Mouse (Mus musculus) gastrocnemius, postnatal 25 days (tissue): ENCODE measurements at regions not wholly inside any gene's neighbourhood (a gene's known extent, or its start where the extent isn't known, plus 50 kb on each side); places are given as distances from the start of the nearest gene placed in this dataset.

Experiments
- DNase-seq: peaks from one replicate; pipeline ENCODE4 v3.0.0; 2022

DNA sequence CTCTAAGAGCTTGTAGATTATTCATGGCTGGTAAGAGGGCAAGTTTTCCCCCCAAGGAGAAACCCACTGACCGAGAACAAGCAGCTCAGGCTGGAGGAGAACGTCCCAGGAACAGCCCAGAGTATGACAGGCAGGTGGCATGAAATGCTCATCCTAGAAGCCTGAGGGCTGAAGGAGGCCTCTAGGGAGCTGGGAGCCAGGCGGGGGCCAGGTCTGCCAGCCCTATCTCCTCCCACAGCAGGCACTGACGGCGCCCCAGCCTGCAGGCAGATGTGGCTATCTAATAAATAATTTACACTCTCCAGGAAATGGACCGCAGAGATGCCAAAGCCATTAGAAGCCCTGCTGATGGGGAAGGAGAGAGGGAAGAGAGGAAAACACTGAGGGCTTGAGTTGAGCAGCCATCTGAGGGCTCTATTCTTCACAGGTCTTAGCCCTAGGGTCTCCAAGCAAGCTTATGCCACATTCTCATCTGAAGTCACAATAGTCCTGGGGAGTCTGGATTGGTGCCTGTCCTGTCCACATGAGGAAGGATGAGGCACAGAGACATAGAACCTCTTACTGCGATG lies 176.1 kb downstream of the Mycn start:
- DNase-seq: no peak

DNA sequence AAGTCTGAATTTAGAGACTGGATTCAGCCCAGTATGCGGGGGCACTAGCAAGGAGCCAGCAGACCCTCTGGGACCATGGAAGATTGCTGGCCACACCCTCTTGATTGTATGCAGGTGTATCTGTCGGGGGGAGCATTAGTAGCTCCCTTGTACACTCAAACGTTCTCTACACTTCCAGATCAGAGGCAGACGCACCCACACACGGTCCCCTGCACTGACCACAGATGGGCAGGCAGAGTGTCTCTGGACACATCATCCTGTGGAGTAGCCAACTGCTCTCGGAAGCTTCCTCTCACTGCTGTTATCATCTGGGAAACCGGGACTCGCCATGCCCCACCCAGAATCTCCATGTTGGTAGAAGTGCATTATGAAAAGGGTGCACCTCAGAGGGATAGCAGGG lies 176.7 kb downstream of the Mycn start:
- no peak for DNase-seq

DNA sequence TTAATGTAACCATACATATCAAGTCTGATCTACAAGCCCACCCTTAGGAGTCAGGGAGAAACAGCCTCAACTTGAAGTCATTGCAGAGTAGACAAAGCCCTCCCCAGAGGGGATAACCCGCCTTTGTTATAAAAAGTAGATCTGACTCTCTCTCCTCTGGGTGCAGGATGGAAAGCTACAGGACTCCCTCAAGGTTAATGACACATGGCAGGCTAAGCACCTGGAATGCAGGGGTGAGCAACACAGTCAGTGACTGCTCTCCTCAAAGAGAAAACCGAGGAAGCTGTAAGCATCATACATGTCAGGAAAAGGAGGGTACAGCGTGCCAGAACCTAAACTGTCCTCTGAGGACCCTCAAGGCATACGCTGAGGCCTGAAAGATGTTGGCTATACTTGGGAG lies 177.1 kb downstream of the Mycn start:
- DNase-seq: no peak

DNA sequence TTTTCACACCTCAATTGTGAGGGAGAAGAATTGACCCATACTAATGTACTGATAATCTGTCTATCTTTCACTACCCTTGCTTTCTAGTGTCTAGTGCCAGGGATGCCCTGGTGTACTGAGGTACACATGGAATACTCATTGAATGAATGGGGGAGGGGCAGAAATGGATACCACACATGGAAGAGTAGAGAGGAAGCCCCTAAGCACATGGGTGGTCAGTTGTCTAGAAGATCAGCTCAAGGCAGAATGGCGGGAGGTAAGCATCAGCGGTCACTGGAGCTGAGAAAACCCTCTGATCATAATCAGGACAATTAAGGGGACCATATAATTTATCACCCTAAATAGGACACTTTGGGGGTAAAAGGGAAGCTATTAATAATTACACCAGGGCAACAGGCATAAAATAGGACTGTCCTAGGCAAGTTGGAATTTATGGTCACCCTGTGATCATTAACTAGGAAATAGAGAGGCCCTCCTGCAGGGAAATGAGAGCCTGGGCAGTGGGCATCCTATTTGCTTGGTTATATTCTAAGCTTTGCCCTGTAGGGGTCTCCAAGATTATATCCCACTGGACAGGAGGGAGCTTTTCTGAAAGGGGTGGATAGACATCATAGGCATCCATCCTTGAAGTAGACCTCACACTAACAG lies 185.3 kb downstream of the Mycn start:
- no peak for DNase-seq

DNA sequence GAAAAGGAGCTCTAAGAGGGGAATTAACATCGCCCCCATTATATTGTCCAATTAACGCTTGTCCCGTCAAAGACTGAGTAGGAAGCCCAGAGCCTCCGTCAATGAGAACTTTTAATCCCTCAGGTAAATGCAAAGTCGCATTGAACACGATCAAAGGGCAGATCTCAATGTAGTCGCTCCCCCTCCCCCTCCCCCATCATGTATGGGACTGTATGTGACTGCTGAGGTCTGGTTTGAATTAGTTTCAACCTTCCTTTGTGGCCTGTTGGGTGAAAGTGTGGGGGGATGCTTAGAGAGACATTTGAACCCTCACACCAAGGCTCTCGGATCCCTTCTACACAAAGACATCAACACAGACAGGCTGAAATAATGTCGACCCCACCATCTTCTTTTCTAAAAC lies 187.9 kb downstream of the Mycn start:
- no peak for DNase-seq

DNA sequence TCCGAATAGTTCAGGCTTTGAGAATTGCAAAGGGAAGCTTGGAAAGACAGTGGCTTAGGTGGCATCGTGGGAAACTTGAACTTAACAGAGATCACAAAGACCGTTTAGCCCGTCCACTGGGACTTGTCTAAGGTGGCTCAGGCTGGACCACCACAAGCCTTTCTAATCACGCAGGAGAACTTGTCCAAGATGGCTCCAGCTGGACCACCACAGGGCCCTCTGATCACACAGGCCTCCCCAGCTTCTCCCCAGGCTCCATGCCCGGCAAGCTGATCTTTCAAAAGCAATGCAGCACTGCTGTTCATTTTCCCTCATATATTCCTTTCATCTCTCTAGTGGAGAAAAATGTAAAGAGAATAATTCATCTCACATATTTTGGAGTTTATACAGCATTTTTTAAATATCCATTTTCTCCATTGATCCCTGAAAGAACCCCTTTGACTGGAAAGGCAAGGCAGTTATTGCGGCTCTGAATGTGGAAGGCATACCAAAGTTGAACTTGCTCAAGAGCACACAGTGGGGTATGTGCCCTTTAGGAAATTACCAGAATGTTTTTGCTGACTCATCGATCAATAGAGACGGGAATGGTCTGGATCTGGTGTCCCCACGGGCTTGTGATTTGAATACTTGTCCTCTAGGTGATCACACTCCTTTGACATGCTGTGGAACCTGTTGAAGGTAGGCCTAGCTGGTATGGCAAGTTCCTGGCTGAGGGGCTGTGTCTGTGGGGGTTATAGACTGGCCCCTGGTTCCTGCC lies 189.9 kb downstream of the Mycn start:
- no peak for DNase-seq

DNA sequence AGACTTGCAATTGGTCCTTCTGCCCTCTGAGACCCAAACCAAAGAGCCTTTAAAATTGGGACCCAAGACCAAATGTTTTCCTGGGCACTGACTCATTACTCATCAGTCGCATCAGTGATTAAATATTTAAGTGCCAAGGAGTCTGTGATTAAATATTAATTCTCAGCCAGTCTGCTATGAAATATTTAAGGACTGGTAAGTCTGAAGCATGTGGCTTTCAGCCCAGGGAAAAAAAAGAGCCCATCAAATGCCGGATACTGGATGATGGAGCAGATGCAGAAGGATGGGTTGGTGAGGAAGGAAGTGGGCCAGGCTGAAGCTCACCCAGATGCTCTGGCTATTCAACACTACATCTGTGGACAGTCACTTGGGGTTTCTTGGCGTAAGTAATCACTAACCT lies 192.0 kb downstream of the Mycn start:
- no peak for DNase-seq

DNA sequence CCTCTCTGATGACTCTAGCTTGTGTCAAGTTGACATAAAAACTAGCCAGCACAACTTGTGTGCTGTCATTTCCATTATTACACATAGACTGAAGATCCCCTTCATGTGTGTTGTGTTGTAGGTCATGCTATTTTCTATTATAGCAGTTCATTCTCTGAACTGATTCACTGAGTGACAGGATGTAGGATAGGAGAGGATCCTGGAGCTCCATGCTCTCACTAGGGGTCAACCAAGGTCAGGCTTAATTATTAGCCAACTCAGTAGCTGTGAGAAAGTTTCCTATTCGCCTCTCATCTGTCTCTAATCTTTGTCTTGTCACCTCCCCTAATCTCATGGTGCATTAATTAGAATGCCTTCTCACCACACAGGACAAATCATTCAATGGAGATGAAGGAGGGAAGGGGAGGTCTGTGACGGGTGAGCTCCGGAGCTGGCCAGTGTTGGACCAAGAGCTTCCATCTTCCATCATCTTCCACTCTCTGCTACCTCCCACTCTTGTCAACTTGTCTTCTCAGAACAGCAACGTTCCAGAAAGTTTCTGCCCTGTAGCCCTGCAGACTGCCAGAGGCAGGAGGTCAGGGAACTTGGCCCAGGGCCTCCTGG lies 194.8 kb downstream of the Mycn start:
- DNase-seq: no peak

DNA sequence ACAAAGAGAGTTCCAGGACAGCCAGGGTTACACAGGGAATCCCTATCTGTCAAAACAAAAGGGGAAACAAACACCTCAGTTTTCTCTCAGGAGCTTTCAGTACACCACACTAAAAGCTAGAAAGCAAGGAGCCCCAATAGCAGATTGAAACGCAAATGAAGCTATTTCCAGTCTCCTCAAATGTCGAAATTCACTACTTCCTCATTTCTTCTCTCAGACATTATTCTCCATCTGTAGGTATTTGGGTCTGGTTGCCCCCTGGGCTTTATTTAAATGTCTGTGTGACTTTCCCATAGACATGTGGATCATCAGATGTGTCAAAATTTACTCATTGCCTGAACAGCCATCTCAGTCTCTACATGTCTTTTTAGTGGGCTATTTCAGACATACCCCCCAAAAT lies 197.2 kb downstream of the Mycn start:
- no peak for DNase-seq

DNA sequence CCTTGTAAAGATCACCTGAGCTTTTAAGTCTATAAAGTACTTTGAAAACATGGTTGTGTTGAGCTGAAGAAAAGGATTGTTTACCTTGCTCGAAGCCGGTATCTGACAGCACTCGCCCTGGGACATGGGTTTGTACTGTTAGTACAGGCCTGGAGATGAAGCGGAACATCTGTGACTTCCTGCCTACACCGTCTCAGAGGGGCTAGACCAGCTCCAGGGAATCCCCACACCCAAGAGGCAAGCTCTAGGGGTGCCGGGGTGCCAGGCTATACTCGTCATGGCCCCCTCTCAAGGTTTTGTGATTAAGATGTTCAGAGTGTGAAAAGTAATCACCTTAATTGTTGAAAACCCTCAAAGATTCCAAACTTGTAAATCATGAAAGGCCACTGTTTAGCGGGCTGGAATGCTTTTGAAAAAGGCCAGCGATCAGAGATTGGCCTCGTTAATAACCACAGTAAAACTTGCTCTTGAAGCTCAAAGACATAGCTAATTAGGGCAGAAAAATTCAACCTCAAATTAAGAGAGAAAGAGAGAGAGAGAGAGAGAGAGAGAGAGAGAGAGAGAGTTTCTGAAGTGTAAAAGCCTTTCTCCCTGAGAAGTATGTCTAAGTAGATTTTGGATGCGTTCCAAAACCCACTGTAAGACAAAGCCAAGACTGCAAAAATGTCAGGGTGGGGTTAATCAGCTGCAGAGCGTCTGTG lies 202.9 kb downstream of the Mycn start:
- no peak for DNase-seq

DNA sequence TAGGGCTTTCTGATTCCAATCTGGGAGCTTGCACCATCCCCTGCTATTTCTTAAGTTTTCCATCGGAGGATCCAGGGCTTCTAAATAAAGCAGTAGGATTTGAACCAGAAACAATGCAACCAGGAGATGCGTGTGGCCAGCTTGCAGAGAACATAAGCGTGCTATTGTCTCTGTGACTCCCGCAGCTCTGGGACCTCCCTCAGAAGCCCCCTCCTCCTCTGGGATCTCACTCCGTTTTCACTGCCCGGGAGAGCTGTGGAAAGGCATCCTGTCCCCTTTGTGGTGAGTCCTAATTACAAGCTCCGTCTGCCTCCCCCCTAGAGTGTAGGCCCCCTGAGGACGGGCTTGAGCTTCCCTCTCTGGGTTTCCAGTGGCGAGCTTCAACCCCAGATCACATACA lies 215.9 kb downstream of the Mycn start:
- no peak for DNase-seq

DNA sequence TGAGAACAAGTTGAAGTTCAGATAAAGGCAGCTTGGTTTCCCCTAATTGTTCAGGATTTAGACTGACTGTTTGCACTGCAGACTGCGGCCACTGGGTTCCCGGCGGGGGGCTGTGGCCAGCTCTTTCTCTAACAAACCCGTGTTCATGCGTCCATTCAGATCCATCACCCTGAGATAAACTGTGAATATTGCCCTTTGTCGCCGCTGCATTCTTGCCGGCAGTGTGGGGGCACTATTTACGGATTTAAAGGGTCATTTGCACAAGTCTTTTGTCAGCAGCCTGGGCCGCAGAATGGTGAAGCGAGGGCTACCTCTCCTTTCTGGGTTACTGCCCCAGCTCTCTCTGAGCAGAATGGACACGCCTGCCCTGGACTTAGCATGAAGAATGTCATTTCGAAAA lies 216.6 kb downstream of the Mycn start:
- DNase-seq: no peak

DNA sequence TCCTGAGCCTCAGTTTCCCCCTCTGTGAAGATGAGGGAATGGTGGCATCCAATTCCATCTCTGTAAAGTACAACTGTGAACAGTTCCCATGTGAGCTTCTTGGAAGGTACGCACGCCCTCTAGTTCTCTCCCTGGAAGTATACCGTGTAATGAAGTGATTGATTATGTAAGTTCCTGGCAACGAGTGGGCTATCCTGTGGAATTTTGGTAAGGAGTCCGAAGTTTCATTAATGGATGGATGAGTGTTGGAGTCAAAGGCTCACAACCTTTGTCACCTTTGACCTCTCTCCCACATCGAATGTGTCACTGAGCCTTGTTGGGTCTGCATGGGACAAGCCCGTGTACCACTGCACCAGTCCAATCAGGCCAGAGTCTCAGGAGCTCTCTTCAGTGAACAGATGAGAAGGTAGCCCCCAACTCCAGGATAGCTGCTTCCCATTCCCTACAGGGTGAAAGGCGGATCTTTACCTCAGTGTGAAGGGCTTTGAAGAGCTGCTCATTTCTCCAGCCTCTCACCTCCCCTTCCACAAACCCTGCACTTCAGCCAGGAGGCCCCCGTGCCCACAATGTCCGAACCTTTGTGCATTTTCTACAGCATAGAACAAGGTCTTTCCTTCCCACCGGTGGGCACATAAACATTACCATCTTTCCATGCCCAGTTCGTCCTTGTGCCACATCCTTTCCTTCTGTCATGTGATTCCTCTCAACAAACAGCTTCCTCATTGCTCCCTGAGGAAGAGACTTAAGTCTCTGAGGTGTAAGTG lies 217.8 kb downstream of the Mycn start:
- no peak for DNase-seq

DNA sequence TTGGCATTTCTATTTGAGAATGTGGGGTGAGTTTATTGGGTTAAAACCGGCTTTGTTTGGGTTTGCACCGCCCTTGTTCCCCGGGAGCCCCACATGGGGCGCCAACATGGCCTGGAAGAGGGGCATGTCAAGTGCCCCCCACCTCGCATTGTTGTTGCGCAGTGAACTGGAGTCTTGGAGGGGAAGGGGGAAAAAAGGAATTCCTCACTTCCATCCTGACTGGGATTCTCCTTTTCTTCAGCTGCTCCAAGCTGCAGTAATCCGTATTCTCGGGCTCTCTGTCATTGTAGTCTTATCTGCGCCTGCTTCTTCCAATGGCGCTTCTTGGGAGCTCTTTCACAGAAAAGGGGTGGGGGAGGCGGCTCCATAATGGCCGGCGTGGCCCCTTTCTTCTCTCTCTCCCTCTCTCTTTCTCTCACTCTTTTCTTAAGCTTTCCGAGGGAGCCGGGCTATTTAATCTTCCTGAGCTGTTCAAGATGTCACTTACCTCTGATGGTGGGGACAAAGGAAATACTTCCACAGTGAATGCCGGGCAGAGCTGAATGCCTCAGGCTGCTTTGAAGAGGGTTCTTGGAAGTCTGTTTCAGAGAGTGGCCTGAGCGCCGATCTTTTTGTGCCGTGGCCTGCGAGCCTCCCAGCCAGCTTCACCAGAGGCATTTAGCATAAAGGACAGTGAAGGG lies 218.6 kb downstream of the Mycn start:
- DNase-seq: no peak

DNA sequence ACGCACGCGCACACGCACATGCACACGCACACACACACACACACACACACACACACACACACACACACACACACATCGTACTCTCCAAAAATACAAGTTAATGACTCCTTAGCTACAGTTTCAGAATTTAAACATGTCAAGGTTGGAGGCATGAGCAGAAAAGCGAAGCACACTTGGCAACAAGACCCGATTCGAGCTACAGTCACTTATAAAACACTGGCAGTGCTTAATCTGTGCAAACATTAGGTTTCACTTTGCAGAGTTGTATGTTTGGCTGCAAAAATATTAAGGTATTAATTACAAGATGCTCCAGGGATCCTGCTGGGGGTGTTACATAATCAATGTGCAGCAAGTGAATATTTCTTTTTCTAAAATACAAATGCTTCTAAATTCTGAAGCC lies 225.0 kb downstream of the Mycn start:
- no peak for DNase-seq

DNA sequence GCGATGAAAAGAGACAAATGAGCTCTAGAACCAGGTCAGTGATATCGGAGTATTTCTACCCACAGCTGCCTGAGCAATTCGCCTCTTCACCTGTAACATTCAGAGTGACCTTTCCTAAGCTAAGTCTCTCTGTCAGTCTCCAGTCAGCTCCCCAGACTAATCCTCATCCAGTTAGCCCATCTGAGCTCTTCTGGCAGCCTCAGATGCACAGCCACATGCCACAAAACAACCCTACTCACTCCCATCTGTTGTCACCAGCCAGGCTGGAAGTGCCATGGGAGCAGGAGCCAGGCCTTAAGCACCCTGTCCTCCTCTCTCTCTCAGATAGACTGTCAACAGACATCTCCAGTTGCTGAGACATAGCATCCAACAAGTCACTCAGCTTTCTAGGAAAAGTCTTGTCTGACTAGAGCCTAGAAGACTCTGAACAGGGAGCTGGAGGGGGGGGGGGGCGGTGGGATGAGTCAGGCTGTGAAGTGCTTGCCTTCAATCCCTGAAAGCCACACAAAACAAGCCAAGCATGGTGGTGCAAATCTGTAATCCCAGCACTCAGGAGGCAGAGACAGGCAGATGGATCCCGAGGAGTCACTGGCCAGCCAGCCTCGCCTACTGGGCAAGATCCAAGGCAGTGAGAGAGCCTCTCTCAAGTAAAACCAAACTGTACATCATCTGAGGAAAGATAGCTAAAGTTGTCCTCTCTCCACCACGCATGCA lies 225.6 kb downstream of the Mycn start:
- DNase-seq: no peak

DNA sequence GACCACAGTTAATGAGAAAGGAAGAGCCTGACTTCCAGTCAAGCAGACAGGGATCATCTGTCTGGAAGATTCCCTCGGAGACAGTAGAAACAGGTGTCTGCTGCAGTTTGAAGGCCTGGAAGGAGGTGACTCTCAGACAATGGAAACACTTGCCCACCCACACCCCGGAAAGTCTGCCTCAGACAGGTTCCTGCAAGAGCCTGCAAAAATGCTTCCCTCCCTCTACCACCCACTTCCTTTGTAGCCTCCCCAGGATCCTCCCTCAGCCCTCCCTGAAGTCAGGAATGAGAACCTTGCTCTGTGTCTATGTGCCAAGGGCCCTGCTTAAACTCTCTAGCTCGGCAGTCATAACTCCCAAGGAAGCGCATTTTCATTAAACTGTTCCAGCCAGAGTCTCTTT lies 226.2 kb downstream of the Mycn start:
- no peak for DNase-seq

DNA sequence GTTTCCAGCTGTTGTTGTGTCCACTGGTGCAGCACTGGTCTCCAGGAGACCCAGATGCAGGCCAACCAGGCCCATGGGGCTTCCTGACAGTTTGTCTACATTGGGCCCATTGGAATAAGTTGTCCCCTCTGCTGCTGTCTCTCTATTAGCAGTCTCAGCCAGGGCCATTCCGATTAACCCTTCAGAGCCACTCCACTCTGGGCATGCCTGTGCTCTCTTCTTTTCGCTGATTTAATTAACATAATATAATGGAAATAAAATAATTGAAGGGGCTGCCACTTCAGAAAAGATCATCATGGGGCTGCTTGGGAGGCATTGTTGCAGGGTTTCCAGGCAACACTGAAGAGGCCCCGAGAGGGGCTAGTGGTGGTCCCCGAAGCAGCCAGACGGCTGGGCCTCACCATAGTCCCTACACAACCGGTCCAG lies 231.5 kb downstream of the Mycn start:
- DNase-seq: no peak

DNA sequence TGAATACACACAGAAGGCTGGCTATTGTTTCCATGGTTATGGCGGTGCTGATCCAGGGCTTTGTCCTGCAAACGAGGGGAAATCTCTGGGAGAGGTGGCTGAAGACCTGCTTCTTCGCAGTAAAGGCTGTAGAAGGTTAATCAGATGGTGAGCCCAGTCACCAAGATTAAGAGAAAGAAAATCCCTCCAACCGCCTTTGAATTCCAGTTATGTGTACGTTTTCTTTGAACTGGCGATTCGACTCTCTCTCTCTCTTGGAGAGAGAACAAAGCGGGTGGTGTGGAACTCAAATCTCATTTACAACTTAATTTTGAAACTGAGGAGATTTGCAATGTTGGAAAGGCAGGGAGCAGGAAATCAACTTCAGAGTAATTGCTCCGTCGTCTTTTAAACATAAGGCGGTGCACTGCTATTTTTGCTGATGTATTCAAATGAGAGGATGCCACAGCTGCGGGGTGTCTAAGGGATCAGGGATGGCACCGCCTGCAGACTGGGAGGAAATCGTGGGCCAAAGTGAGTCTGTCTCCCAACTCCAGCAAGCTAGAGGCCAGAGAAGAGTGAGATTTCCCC lies 232.7 kb downstream of the Mycn start:
- DNase-seq: no peak

DNA sequence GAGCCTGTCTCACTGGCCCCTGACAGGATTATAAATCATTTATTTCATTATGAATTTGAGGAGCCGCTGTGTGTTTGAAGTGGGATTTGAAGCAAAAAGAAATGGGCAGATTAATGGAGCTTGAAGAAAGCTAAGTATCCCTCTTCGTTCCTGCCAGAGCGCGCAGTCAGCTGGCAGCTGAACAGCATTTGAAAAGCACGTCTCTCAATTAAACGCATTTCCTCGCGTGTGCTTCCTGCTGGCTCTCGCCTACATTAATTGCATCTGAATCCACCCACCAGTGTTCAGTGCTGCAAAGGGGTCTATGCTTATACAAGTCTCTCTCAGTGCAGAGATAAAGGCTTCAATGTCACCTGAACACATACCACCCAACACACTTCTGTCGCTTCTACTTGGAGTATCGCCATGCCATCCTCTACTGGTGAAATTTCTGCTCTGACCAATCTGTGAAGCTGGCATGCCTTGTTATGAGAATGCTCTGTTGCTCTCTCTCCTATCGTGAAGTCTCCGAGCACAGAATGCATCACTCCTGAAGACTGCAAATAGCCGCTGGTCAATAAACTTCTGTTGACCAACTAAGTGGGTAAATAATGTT lies 235.3 kb downstream of the Mycn start:
- DNase-seq: no peak
